Mouse (Mus musculus) liver, adult 2 months (tissue): Measurements from ENCODE around the gene Cercam.

Experiments used
- CTCF ChIP-seq: fragments of 200-500 bp; IDR thresholded peaks from 2 replicates; pipeline ENCODE4 v1.5.1; 2011; ENCODE audit warnings: low read depth, low read length, control low read depth
- POLR2A ChIP-seq: fragments of 200-500 bp; IDR thresholded peaks from 2 replicates; pipeline ENCODE4 v1.6.1; 2011; ENCODE audit warnings: low read length, control low read depth; ENCODE audit not compliant: insufficient read depth; ENCODE audit errors: extremely low read depth

DNA sequence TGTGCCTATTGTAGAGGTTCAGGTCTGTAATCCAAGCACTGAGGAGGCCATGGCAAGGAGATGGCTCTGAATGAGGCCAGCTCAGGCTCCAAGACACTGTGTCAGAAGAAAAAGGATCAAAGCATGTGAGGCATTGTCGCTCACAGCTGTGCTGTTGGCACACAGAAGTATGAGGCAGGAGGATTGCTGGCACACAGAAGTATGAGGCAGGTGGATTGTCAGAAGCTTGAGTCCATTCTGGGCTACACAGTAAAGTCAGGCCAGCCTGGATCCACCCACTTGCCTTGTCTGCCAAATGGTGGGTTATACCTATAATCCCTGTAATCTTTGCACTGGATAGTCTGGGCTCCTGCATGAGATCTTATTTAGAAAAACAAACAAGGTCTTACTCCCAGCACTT is 29.1 kb downstream of the Cercam start:
- TF ChIP-seq POLR2A: no peak
- no peak for TF ChIP-seq CTCF
